Mouse (Mus musculus): ENCODE measurements around the gene Csrnp2.
"Not testable (repeated sequence)": the region's sequence is repeated elsewhere in the genome, so short reads cannot be mapped to it uniquely, and the experiment has no call there.

- TF ChIP-seq POLR2A (IDR thresholded peaks at IDR 0.05; ENCODE audit: low read depth, low read length); TBP (conservative IDR thresholded peaks at IDR 0.05; ENCODE audit: low read depth, low read length); HCFC1 (IDR thresholded peaks at IDR 0.05; ENCODE audit: low read depth, low read length); CHD1 (IDR thresholded peaks at IDR 0.05; ENCODE audit: low read depth, low read length); ETS1 (conservative IDR thresholded peaks at IDR 0.05; ENCODE audit: low read depth, low read length); CTCF (conservative IDR thresholded peaks at IDR 0.05 in 1 of 2, IDR thresholded peaks at IDR 0.05 in 1 of 2; ENCODE audit: low read depth in 2 of 2, low read length in 2 of 2); JUN (IDR thresholded peaks at IDR 0.05; ENCODE audit: insufficient read depth, low read depth, low read length): not testable (repeated sequence)
Measured at GRCm38 (mm10) chr15:100542876-100543650, 47.8 kb upstream of the Csrnp2 start.

Measured in CH12.LX (cell line).